Comparison of ENCODE assay signal across 26 mouse cellular contexts in the genomic region with DNA sequence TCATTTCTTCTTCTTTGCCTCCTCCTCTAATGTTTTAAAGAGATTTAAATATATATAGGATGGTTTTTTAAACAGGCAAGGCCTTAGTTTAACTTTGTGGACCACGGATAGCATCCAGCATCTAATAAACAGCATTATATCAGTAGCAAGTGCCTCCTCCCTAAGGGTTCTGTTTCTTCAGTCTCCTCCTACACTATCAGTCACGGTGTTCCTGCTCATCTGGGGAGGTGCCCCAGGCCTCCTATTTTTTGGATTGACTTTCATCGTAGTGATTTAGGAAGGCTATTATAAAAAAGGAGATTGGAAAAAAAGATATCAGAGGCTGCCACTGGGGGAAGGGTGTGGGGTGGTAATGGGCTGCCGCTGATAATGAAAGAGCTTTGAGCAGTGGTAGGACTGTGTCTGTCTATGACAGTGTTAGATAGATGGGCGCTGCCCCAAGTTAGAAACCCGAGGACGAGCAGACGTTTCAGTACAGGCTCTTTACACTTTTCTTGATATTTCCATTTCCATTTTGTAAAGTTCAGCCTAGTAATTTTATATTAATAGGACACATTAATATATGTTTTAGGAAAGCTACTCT. TPM values are rescaled to one million over a fixed set of nuclear protein-coding genes. Genes with fewer than 3 reads are reported as not detected.
DNase-seq lines count a peak whose midpoint lies in the region; ATAC-seq and TF ChIP-seq lines count a peak whose summit lies in the region.
"Had no signal": no experiment of that assay in that cellular context is flagged by ENCODE, and none has a peak within 500 bp of the region (broad histone marks: within the 10 kb centered on the region; RNA-seq: fewer than 3 reads in every experiment).

No protein-coding gene starts in this region.

- H3K27me3 ChIP-seq in midbrain, embryonic 12.5 days, result no peaks in the 10 kb centered on the region
- H3K27me3 ChIP-seq in midbrain, postnatal 0 days (ENCODE audit: insufficient read depth, low read length), result no peaks in the 10 kb centered on the region
- no peaks in the 10 kb centered on the region for H3K27me3 ChIP-seq in hindbrain, embryonic 16.5 days (replicated peaks; ENCODE audit: control insufficient read depth, insufficient read depth, low read length)
- H3K27me3 ChIP-seq: heart, embryonic 12.5 days had no signal

- H3K4me1 ChIP-seq in midbrain, embryonic 12.5 days, result peaks cover 11% of the 10 kb centered on the region
- H3K4me1 ChIP-seq in midbrain, postnatal 0 days (ENCODE audit: insufficient read depth, low read length), result no peaks in the 10 kb centered on the region
- no peaks in the 10 kb centered on the region for H3K4me1 ChIP-seq in hindbrain, embryonic 16.5 days (ENCODE audit: control insufficient read depth, insufficient read depth, low read depth, low read length)

- no peak overlapping the region for H3K4me3 ChIP-seq in midbrain, embryonic 12.5 days
- no peak overlapping the region for H3K4me3 ChIP-seq in midbrain, postnatal 0 days (ENCODE audit: low read depth, low read length)
- H3K4me3 ChIP-seq in hindbrain, embryonic 16.5 days (ENCODE audit: low read length), result no peak overlapping the region
- H3K4me3 ChIP-seq: forebrain, embryonic 10.5 days; heart, embryonic 12.5 days had no signal

- 79% methylated on average over 8 of the region's 8 CpGs for WGBS in midbrain, embryonic 12.5 days
- 61% methylated on average over 8 of the region's 8 CpGs for WGBS in midbrain, postnatal 0 days
- 55% methylated on average over 8 of the region's 8 CpGs for WGBS in hindbrain, embryonic 16.5 days

- no peak overlapping the region for H3K27ac ChIP-seq in midbrain, embryonic 12.5 days (replicated peaks)
- H3K27ac ChIP-seq in midbrain, postnatal 0 days (ENCODE audit: low read depth, low read length), result no peak overlapping the region
- no peak overlapping the region for H3K27ac ChIP-seq in hindbrain, embryonic 16.5 days (ENCODE audit: low read depth, low read length)

- H3K9me3 ChIP-seq in midbrain, embryonic 12.5 days, result no peaks in the 10 kb centered on the region
- no peaks in the 10 kb centered on the region for H3K9me3 ChIP-seq in midbrain, postnatal 0 days (ENCODE audit: low read length)
- no peaks in the 10 kb centered on the region for H3K9me3 ChIP-seq in hindbrain, embryonic 16.5 days (ENCODE audit: control insufficient read depth, low read length)
- H3K9me3 ChIP-seq: forebrain, embryonic 10.5 days; heart, embryonic 12.5 days had no signal

- no peak for TF ChIP-seq CTCF in midbrain, postnatal 0 days (IDR thresholded peaks at IDR 0.05)

- H3K36me3 ChIP-seq in midbrain, embryonic 12.5 days, result 0 out of 2 replicates have a peak, but pooled peaks cover 3% of the 10 kb centered on the region
- H3K36me3 ChIP-seq in midbrain, postnatal 0 days (ENCODE audit: insufficient read depth, low read length), result 0 out of 2 replicates have a peak, but pooled peaks cover 15% of the 10 kb centered on the region
- H3K36me3 ChIP-seq in hindbrain, embryonic 16.5 days (ENCODE audit: control insufficient read depth, insufficient read depth, low read length), result peaks cover 8% of the 10 kb centered on the region

- no peak overlapping the region for H3K9ac ChIP-seq in midbrain, embryonic 12.5 days (replicated peaks)
- H3K9ac ChIP-seq in midbrain, postnatal 0 days (replicated peaks; ENCODE audit: low read length, poor library complexity, severe bottlenecking), result no peak overlapping the region
- H3K9ac ChIP-seq in hindbrain, embryonic 16.5 days (ENCODE audit: low read depth, low read length), result no peak overlapping the region
- H3K9ac ChIP-seq: forebrain, postnatal 0 days; heart, embryonic 12.5 days had no signal

- peak; percentile 50 for DNase-seq in heart, adult 11 months
- DNase-seq in heart, adult 18-20 months, result no peak
- no peak for DNase-seq in midbrain, postnatal 0 days (ENCODE audit: low spot score)
- DNase-seq in gastrocnemius, postnatal 4 days (ENCODE audit: low spot score in 2 of 2), result no peak
- DNase-seq in adrenal gland, postnatal 14 days, result no peak
- DNase-seq: adrenal gland, postnatal 10 days; cerebellum, adult 11 months; cerebellum, postnatal 25 days; embryo, embryonic 11 days; forebrain, postnatal 0 days; heart, postnatal 14 days; kidney, adult 8-10 months; lung, adult 2 months; right cerebral cortex, postnatal 25 days; thymus, postnatal 4 days had no signal

- ATAC-seq in midbrain, embryonic 12.5 days (ENCODE audit: low FRiP score, low read depth), result peak; percentile 20; the same call in 1 of the 2 replicates
- no peak for ATAC-seq in midbrain, postnatal 0 days (ENCODE audit: low FRiP score)
- peak; percentile 50; the same call in 1 of the 2 replicates for ATAC-seq in hindbrain, embryonic 16.5 days
- ATAC-seq in megakaryocyte progenitor cell, adult 5-6 weeks (replicated peaks; ENCODE audit: poor library complexity), result peak; percentile 52
- ATAC-seq: activated CD4-positive, CD25-positive, alpha-beta regulatory T cell, adult 4 months; forebrain, postnatal 0 days had no signal

- H3K4me2 ChIP-seq in midbrain, embryonic 12.5 days (replicated peaks), result no peak overlapping the region
- no peak overlapping the region for H3K4me2 ChIP-seq in midbrain, postnatal 0 days (ENCODE audit: low read depth, low read length, poor library complexity, severe bottlenecking)
- H3K4me2 ChIP-seq in hindbrain, embryonic 16.5 days (ENCODE audit: low read length), result no peak overlapping the region
- H3K4me2 ChIP-seq: heart, embryonic 12.5 days had no signal

RNA-seq across cellular contexts. Expression of a gene that starts 20.2 kb away (rescaled TPM):
- 10 to 100 TPM; 19.4 to 24.3 TPM for total RNA-seq in heart, adult 18-20 months (2021)
- 66.0 and 68.8 TPM in 2 replicates for polyA plus RNA-seq in midbrain, embryonic 12.5 days (2016; fragmentation: Nextera tagmentation; extraction: Ambion mirVana)
- 25.5 and 29.2 TPM in 2 replicates for total RNA-seq in midbrain, postnatal 0 days (2014; rRNA removed)
- polyA plus RNA-seq in midbrain, postnatal 0 days (2015; fragmentation: Nextera tagmentation; extraction: Ambion mirVana), result 69.0 and 74.7 TPM in 2 replicates
- 79.8 and 90.4 TPM in 2 replicates for polyA plus RNA-seq in hindbrain, embryonic 16.5 days (2015; fragmentation: Nextera tagmentation; extraction: Ambion mirVana)
- 39.8 and 41.7 TPM in 2 replicates for total RNA-seq in megakaryocyte progenitor cell, adult 5-6 weeks (2015)
- 21.7 and 25.9 TPM in 2 replicates for total RNA-seq in megakaryocyte progenitor cell, adult 5-6 weeks (2017)
- total RNA-seq in gastrocnemius, postnatal 4 days (2021), result 10 to 100 TPM; 30.6 to 34.6 TPM
- 30.9 and 36.7 TPM in 2 replicates for total RNA-seq in adrenal gland, postnatal 14 days (2021)

RNA-seq across cellular contexts. Expression of a gene that starts 42.2 kb away (rescaled TPM):
- 1 to 10 TPM; 4.6 to 4.9 TPM for total RNA-seq in heart, adult 18-20 months (2021)
- polyA plus RNA-seq in midbrain, embryonic 12.5 days (2016; fragmentation: Nextera tagmentation; extraction: Ambion mirVana), result 22.5 and 24.0 TPM in 2 replicates
- 10.9 and 11.8 TPM in 2 replicates for total RNA-seq in midbrain, postnatal 0 days (2014; rRNA removed)
- polyA plus RNA-seq in midbrain, postnatal 0 days (2015; fragmentation: Nextera tagmentation; extraction: Ambion mirVana), result 12.1 and 12.2 TPM in 2 replicates
- 15.7 and 17.5 TPM in 2 replicates for polyA plus RNA-seq in hindbrain, embryonic 16.5 days (2015; fragmentation: Nextera tagmentation; extraction: Ambion mirVana)
- total RNA-seq in megakaryocyte progenitor cell, adult 5-6 weeks (2015), result 7.9 and 8.8 TPM in 2 replicates
- total RNA-seq in megakaryocyte progenitor cell, adult 5-6 weeks (2017), result 16.0 and 22.9 TPM in 2 replicates
- 10 to 100 TPM in 1 of 2 experiments, 1 to 10 TPM in 1; 8.5 to 10.4 TPM for total RNA-seq in gastrocnemius, postnatal 4 days (2021)
- total RNA-seq in adrenal gland, postnatal 14 days (2021), result 16.8 and 17.3 TPM in 2 replicates

RNA-seq across cellular contexts. Expression of a gene that starts 48.4 kb away (rescaled TPM):
- 1 to 10 TPM; 2.9 to 3.9 TPM for total RNA-seq in heart, adult 18-20 months (2021)
- not detected in 2 replicates for polyA plus RNA-seq in midbrain, embryonic 12.5 days (2016; fragmentation: Nextera tagmentation; extraction: Ambion mirVana)
- total RNA-seq in midbrain, postnatal 0 days (2014; rRNA removed), result 0.24 and 0.27 TPM in 2 replicates
- 0.21 and 0.33 TPM in 2 replicates for polyA plus RNA-seq in midbrain, postnatal 0 days (2015; fragmentation: Nextera tagmentation; extraction: Ambion mirVana)
- 0.10 and 0.12 TPM in 2 replicates for polyA plus RNA-seq in hindbrain, embryonic 16.5 days (2015; fragmentation: Nextera tagmentation; extraction: Ambion mirVana)
- total RNA-seq in megakaryocyte progenitor cell, adult 5-6 weeks (2015), result not detected in 2 replicates
- not detected in 2 replicates for total RNA-seq in megakaryocyte progenitor cell, adult 5-6 weeks (2017)
- 10 to 100 TPM in 1 of 2 experiments, 1 to 10 TPM in 1; 6.5 to 14.9 TPM for total RNA-seq in gastrocnemius, postnatal 4 days (2021)
- 0.74 and 0.83 TPM in 2 replicates for total RNA-seq in adrenal gland, postnatal 14 days (2021)
- total RNA-seq: ES-E14; forebrain, postnatal 0 days had no signal
- polyA plus RNA-seq: activated CD4-positive, CD25-positive, alpha-beta regulatory T cell, adult 4 months; forebrain, embryonic 10.5 days; heart, embryonic 12.5 days; intestine, embryonic 14.5 days; limb, embryonic 11.5 days; spleen, adult 2 months; stomach, embryonic 14.5 days had no signal
